Mouse (Mus musculus) WW6 (cell line): ENCODE results near the gene Slc2a10.
"Not testable (repeated sequence)": the region's sequence is repeated elsewhere in the genome, so short reads cannot be mapped to it uniquely, and the experiment has no call there.

ENCODE experiments used
- DNase-seq: peaks from one replicate; pipeline ENCODE4 v3.0.0-alpha.2; 2013; ENCODE audit warnings: low read depth, low spot score

Gene Slc2a10

DNA sequence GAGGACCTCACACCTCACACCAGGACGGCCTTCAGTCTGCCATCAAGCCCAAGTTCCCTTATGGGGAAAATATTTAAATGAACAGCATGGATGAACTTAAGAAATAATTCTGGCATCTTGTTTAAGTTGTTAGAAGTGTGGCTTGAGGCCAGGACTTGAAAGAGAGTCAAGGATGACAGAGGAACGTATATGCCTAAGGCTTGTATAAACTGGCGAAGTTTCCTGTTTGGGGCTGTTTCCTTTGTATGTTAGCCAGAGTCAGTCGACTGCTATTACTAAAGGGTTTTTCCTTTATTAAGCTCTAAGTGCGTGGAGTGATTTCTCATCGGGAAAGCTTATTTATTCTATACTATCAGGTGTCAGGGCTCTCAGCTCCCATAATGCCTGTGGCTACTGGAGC lies 4.8 kb upstream of the Slc2a10 start:
- DNase-seq = no peak

DNA sequence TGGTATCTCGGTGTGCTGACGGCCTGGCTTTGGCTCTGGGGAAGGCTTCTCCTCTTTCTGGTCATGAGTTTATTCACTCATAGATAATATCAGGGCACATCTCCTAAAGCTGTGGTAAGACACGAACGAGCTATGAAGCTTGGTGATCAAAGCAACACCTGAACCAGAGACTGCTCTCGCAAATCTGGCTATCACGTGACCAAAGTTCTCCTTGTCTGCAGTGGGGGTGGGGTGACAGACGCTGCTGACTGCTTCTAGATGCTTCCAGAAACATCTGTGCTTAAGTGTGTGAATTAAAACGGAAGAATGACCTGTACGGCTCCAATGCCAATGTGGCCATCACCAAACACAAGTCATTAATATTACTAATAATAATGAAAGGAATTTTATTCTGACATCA lies 6.1 kb downstream of the Slc2a10 start:
- DNase-seq = no peak

DNA sequence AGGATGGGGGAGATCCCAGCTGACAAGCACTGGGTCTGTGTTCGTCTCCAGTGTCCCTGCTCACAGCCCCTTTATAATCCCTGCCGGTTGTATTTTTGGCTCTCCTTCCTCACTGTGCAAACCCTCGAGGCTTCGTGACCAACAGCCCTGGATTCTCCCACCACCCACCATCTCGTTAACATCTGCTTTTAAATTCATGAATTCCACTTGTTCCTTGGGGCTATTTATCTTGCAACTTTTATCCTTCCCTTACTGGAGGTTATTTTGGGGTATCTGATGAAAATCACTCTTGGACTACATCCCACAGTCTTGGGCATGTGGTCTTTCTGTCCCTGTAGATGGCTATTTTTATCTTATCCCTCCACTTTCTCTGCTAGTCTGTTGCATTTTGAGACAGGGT lies 6.9 kb downstream of the Slc2a10 start:
- no peak for DNase-seq

DNA sequence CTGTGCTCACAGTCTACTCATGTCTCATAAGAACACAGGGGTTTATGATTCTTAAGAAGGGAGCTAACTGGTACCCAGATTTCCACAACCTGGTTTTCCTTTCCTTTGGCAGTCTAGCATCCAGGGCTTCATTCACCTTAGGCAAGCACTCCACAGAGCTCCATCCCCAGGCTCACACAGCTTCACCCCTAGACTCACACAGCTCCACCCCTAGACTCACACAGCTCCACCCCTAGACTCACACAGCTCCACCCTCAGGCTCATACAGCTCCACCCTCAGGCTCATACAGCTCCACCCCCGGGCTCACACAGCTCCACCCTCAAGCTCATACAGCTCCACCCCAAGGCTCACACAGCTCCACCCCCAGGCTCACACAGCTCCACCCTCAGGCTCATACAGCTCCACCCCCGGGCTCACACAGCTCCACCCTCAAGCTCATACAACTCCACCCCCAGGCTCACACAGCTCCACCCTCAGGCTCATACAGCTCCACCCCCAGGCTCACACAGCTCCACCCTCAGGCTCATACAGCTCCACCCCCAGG lies 7.4 kb downstream of the Slc2a10 start:
- DNase-seq = peak; percentile 5

DNA sequence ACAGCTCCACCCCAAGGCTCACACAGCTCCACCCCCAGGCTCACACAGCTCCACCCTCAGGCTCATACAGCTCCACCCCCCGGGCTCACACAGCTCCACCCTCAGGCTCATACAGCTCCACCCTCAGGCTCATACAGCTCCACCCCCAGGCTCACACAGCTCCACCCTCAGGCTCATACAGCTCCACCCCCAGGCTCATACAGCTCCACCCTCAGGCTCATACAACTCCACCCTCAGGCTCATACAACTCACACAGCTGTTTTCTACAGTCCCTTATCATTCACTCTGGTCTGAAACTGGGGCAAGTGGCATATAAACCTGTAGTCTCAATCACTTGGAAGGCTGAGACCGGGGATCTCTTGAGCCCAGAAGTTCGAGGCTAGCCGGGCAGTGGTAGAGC lies 7.9 kb downstream of the Slc2a10 start:
- DNase-seq = peak; percentile 20

DNA sequence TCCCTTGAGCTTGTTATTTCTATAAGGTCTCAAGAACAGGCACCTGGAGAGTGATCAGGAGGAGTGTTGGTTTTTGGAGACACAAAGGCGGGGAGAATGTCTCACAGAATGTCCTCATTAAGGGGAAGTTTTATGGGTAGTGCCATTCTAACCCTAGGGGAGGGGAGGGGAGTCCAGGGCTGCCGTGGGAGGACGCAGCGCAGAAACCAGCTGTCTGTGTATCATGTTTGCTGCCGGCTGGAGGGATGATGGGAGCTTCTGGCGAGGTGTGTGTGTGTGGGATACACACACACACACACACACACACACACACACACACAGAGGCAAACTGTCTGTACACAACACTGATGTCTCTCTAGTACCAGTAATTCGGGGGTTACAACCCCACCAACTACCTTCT lies 8.8 kb downstream of the Slc2a10 start:
- DNase-seq = no peak

DNA sequence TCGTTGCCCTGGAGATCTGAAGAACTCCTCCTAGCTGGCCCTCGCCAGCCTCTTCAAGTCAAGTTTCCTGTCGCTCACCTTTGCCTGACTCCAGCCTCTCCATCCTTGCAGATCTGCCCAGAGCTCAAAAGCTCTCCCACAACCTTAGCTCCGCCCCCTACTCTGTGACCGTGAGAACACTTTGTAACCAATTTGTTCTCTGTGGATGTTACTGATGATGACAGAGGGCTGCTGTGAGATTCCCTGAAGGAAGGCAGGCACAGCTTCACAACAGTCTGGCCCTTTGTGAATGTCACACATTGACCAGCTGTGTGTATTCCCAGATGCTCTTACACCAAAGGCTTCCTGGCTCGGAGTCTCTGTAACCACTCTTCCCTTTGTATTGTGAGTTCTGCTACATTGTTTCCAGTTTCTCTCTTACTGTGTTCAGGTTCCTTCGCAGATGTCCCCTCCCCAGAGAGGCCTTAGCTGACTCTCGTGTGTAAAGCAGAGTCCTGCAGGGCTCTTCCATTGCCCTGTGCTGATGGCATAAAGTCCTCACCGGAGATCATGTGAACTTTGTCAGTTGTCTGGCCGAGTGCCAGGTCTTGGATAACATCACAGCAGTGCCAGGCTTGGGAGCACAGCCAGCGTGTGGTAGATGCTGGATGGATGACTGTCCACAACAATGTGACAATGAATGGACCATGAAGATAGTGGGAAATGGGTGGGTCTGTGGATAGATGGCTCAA lies 9.4 kb downstream of the Slc2a10 start:
- DNase-seq = no peak

DNA sequence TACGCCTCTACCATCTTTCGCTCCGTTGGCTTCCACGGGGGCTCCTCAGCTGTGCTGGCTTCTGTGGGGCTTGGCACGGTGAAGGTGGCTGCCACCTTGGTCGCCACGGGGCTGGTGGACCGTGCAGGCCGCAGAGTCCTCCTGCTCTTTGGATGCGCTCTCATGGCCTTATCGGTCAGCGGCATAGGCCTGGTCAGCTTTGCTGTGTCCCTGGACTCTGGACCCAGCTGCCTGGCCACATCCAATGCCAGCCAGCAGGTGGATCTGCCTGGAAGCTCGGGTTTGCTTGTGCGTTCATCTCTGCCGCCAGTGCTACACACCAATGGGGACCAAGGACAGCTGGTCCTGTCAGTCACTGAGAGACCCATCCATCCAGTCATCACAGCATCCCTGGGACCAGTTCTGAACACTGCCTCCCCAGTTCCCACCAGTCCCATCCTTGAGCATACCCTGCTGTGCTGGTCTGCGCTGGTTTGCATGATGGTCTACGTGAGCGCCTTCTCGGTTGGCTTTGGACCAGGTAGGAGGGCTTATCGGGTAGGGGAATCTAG lies 11.7 kb downstream of the Slc2a10 start:
- no peak for DNase-seq

DNA sequence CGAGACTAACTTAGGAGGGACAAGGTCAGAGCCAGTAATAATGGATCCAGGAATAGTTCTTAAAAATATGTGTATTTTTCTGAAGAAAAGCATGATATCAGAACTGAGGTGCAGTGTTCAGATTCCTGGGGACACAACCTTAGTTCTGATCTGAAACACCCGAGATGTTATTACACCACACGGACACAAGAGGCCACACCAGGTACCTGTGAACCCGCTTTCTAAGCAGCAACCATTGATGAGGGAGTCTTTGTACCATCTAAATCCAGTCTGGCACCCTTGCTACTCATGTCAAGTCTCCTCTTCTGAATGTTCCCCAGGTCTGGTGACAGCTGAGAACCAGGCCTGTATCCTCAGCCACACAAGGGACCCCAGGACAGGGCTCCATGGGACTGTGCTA lies 22.0 kb downstream of the Slc2a10 start:
- DNase-seq = no peak

DNA sequence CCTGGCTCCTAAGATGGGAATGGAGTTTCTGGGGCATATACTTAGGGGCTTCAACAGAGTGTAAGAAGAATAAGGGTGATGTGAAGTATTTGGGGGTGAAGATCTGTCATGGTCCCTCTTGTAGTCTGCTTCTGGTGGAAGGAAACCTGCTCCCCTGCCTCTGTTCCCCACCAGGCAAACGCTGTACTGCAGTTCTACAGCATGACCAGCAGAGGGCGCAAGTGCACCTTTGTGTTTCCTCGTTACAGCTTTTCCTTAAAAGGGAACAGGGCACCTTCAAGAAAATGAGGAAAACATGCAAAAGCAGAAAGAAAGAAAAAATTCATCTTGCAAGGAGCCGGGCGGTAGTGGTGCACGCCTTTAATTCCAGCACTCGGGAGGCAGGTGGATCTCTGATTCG lies 25.5 kb downstream of the Slc2a10 start:
- DNase-seq = no peak

DNA sequence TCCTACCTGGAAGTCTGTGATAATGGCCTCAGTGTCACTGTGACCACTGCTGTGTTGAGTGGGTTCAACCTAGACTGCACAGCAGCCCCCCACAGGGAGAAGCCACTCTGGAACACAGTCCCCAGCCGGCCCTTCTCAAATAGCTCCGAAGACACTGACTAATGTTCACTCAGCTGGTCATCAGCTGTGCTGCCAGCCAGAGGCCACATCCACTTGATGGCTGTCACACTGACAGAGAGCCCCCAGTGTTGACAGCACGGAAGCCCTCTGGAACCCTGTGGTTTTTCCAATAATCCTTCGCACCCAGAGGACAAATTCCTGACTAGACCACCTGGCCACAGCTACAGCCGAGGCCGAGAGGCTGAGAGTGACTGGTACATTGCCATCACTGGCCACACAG lies 30.2 kb downstream of the Slc2a10 start:
- DNase-seq = no peak

DNA sequence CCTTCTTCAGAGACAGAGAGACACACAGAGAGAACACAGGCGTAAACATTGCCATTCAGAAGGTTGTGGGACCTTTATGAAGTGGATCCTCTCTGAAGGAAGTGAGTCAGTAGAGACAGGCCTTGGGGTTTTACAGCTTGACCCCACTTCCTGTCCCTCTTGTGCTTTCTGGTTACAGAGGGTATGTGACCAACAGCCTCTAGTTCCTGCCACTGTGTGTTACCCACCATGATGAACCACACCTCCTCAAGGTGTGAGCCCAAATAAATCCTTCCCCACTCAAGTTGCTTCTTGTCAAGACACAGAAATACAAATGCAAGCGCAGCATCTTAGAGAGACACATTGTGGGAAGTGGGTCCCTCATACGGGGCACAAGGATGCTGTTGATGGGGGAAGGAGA lies 37.4 kb downstream of the Slc2a10 start:
- DNase-seq = no peak

DNA sequence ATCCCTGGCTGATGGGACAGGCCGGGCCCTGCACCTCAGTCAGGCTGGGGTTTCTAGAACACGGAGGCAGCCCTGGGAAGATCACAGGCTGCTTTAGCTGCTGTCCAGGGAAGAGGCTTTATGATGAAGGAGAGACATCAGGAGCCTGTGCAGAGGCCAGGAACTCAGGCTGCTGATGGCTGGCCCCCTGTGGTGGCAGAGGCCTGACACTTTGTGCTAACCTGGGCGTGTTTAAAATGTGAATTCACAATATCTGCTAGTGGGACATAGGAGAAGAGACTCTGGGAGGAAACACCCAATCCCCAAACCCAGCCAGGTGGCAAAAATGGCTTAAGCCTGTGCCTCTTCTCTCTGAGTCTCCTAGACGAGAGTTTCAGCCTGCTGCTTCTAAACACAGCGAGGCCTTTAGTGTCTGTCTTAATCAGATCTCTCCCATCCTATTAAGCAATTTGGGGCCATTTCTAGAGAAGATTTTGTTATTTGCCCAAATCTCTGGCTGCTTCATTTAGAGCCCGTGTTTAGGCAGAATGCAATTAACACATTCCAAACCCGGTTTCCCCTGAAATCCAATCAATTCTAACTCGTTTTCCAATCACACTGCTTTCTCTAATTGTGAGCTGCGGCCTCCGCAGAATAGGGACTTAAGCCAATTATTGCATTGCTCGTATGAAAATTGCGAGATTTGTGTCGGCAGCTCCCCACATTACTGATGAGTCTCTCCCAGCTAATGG lies 39.5 kb downstream of the Slc2a10 start:
- DNase-seq = no peak

DNA sequence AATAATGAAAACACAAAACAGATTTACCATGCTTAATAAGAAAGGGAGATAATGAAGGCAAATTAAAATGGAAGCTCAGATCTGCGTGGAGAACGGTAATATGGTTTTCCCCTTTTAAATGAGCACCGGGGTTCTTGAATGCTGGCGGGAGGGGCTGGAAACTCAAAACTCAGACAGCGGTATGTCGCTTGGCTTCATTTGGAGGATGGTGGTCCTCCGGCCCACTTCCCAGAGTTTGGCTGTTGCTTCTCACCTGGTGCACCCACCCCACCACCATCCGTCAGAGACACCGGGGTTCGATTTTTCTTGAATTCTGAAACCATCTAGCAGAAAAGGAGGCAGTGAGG lies 40.1 kb downstream of the Slc2a10 start:
- DNase-seq = no peak

DNA sequence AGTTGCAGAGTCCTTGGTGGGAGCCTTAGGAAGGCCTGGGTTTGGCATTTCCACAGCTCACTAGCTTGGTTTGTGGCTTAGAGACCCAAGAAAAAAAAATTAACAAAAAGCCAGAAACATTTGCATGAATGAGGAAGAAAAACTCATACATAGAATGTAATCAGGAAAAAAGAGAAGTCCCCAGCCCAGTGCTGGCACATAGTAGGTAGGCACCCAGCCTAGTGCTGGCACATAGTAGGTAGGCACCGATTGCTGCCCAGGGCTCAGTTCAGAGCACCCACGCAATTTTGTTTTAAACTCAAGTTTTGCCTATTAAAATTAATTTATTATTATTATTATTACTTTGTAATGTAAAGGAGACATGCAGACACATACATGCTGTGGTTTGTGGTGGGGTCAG lies 42.1 kb downstream of the Slc2a10 start:
- no peak for DNase-seq

DNA sequence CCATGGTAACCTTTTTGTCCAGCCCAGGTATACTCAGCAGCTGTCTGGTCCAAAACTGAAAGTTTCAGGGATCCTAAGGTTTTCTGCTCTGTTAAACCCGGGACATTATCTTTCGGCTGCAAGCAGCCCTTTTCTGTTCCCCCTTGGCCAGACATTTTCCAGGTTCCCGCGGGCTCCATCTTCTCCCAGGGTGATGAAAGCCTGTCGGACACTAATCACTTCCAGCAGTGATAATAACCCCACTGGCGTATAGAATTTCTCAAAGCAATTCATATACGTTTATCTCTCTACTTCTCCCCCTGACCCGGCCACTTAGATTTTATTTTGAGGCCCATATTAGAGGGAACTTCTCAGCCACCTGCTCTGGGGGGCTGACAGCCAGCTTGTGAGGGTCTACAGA lies 42.8 kb downstream of the Slc2a10 start:
- no peak for DNase-seq

DNA sequence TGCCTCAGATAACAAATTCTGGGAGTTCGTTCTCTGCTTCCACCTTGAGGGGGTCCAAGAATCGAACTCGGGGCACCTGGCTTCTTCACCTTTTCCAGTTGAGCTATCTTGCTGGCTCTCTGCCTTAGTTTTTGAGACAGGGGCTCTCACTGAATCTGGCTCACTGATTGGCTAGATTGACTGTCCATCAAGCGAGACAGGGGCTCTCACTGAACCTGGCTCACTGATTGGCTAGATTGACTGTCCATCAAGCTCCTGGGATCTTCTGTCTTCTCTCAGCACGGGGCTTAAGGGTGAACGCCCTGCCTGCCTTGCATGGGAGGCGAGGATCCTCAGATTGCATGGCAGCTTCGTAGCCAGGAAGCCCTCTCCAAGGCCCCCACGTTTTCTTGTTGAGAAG lies 43.8 kb downstream of the Slc2a10 start:
- peak; percentile 95 for DNase-seq

DNA sequence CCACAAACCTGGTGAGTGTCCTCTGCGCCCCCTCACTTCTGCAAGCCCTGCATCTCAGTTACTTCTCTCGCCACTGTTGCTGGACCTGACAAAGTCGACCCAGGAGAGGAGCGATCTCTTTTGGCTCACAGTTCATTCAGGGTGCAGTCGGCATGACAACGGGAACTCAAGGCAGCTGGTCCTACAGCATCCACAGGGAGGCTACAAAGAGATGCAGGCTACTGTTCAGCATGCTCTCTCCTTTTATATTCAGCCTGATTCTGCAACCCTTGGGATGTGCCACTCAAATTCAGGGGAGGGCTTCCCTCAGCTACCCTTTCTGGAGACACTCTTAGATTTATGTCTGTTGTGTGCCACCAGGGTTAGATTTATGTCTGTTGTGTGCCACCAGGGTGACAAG lies 45.0 kb downstream of the Slc2a10 start:
- DNase-seq = no peak

DNA sequence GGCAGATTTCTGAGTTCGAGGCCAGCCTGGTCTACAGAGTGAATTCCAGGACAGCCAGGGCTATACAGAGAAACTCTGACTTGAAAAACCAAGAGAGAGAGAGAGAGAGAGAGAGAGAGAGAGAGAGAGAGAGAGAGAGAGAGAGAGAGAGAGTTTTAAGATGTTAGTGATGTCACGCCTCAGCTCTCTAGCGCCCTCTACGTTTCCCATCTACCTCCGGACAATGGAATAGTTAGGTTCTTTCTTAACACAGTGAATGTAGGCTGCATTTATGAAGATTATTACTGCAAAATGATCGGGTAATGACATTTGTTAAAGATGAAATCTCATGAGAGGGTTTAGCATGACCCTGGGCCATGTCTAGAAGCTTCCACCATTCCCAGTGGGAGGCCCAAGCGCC lies 46.8 kb downstream of the Slc2a10 start:
- not testable (repeated sequence) for DNase-seq

DNA sequence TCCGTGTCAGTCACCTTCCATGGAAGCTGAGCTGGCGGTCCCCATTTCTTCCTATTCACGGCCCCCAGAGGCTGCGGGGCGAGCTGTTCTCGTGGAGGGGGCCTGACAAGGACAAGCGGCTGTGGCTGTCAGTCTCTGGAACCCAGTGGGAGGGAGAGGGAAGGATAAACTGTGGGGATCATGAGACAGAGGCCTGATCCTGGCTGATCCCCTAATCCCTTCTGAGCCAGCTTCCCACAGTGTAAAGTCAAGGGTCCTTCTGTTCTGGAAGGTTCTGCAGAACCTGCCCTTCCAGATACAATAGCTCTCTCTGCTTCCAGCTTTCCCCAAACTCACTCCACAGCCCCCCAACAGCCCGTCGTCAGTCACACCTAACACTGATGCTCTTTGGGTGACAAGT lies 50.5 kb downstream of the Slc2a10 start:
- DNase-seq = no peak

DNA sequence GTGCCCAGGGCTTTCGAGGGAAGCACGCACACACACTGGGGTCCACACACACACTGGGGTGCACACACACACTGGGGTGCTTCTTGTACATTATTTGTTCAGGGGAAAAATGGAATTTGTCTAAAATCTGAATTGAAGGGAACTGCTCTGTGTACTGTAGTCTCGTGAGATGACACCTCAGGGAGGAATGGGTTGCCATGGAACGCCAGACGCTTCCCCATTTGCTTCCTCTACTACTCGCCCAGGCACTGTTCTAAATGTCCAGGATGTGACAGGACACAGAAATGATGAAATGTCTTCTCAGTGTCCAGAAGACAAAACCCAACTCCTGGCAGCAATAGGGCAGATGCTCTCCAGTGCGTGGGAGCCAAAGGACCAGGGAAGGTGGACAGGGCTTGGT lies 53.7 kb downstream of the Slc2a10 start:
- no peak for DNase-seq

DNA sequence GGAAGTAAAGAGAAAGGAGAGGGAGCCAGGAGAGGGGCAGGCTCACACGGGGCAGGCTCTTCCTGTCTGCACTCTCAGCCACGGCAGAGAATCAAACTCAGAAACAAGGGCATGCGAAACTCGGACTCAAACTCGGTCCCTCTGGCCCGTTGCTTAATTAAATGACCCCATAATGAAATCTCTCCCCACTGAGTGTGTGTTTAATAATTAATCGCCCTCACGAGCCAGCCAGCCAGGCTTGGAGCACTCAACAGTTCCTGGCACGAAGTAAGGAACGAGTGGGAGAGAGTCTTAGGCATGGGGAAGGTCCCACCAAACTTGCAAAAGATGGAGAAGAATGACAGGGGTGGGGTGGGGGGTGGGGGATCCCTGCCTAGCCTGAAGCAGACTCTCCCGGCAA lies 55.3 kb downstream of the Slc2a10 start:
- no peak for DNase-seq
